Mouse (Mus musculus) adipocyte (in vitro differentiated cells): ENCODE measurements around the gene Gm21985.
A peak's percentile ranks its signal among the peaks of the same experiment; 100 is the strongest.
"Not testable (repeated sequence)": the region's sequence is repeated elsewhere in the genome, so short reads cannot be mapped to it uniquely, and the experiment has no call there.

Experiments
- DNase-seq: peaks from one replicate; pipeline ENCODE4 v3.0.0-alpha.2; 2016; ENCODE audit warnings: low spot score

The Gm21985 gene

DNA sequence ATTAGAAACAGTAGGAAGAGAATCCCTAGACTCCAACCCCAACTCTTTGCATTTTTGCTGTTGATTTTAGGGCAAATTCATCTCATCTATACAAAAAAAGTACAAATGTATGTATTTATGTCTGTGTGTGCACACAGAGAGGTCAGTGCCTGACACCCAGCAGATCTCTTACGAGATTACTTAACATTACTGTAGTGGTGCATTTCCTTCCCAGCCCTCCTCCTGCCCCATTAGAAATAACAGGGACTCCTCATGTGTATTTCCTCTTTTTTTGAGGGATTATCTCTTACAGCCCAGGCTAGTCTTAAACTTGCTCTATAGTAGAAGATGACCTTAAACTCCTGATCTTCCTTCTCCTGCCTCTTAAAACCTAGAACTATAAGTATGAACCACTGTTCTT lies 126.6 kb downstream of the Gm21985 start:
- DNase-seq, result no peak

DNA sequence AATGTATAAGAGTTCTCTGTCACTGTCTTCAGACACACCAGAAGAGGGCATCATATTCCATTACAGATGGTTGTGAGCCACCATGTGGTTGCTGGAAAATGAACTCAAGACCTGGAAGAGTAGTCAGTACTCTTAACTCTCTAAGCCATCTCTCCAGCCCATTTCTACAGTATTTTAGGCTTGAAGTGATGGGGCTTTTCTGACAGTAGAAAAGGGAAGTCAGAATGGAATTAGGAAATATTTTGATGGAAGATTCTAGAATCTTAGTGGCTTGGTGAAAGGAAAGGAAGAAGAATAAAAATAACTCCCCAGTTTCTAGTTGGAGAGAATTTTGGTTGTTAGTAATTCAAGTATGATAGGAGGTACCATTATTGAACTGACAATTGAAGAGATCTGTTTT lies 127.8 kb downstream of the Gm21985 start:
- DNase-seq, result no peak

DNA sequence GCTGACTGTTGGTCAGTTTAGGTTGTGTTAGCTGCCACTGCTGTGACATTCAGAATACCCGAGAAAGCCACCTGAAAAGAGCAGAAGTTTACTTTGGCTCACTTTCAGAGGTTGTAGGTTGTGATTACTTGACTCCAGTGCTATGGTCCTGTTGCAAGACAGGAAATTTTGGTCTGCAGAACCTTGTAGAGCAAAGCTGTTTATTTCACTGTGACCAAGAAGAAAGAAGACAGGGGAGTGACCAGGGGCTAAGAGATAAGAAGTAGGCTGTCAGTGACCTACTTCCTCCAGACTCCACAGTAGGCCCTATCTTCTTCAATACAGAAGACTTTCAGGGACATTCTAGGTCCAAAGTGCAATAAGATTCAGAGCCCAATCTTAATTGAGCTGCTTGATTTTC lies 130.5 kb downstream of the Gm21985 start:
- no peak for DNase-seq

DNA sequence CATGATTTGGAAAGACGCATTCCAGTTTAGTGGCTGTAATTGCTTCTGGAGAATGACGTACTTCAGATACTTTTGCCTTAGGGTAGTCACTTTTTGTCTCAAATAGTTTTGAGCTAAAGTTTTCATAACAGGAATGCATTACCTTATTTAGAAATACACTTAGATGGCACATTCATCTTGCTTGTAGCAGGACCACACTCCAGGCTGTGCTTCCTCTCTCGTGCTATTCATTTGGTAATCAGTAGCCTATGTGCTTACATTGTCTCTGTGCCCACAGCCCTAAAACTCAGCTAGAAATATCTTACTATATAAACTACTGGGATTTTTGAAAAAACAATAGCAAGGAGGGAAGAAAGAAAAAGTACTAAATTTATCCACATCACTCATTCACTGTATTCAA lies 140.9 kb downstream of the Gm21985 start:
- DNase-seq, result no peak

DNA sequence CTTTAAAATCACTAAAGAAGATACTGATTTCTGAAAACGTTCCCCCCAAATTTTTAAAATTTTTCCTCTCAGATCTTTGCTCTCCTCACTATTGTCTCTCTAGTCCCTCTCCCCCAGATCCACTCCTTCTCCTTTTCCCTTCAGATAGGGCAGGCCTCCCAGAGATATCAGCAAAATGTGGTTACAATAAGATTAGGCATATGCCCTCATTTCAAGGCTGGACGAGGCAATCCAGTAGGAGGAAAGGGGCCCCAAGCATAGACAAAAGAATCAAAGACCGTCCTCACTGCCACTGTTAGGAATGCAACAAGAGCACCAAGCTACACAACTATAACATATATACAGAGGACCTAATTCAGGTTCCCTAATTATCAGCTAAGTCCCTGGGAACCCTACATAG lies 159.2 kb downstream of the Gm21985 start:
- DNase-seq, result no peak

DNA sequence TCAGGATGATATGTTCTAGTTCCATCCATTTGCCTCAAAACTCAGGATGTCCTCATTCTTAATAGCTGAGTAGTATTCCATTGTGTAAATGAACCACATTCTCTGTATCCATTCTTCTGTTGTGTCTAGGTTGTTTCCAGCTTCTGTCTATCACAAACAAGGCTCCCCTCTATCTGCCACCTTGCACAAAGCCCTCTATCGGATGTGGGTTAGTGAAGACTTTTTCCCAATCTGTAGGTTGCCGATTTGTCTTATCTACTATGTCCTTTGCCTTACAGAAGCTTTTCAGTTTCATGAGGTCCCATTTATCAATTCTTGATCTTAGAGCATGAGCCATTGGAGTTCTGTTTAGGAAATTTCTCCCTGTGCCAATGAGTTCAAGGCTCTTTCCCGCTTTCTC lies 162.4 kb downstream of the Gm21985 start:
- not testable (repeated sequence) for DNase-seq

DNA sequence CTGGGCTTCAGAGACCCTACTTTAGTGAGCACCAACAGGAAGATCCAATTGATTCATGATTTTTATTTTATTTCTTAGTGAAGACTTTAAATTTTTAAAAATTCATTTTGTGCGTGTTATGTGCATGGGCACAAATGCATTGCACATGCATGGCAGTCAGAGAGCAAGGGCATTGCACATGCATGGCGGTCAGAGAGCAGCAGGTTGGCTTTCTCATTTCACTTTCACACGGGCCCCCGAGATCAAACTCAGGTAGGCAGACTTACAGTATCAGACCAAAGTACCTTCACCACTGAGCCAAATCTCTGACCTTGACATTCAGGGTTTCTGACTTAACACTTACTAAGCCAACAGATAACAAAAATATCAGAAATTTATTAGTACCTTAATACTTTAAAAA lies 163.6 kb downstream of the Gm21985 start:
- no peak for DNase-seq

DNA sequence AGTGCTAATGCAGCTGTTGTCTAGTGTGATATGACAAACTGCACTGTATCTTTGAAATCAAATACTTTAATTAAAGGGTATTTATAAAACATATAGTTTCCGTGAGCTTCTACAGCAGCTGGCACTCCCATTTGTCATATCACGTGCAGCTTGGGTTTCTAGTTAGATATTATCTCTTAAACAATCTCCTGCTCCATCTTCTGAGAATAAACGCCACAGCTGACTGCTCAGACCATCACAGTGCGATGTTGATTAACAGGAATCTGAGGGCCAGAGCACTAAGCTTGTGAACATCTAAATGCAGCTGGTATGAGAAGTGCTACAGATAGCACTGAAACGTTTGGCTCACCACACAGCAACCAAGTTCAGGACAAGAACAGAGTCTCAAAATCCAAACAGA lies 164.3 kb downstream of the Gm21985 start:
- DNase-seq, result no peak

DNA sequence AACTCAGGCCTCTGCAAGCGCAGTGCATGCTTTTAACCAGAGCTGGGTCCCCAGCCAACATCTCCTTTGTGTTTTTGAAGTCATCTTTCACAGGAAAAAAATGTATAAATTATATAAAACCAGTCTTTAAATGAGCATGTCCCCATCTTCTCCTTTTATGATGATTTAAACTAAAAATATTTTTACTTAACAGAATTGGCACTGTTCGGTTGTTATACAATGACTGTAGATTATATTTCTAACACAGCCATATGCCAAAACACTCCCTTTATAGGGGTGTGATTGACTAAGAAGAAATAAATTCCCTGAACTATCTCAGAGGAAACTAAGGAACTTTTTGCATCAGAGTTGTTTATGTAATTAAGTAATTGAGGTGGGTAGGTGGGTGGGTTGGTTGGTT lies 166.4 kb downstream of the Gm21985 start:
- no peak for DNase-seq

DNA sequence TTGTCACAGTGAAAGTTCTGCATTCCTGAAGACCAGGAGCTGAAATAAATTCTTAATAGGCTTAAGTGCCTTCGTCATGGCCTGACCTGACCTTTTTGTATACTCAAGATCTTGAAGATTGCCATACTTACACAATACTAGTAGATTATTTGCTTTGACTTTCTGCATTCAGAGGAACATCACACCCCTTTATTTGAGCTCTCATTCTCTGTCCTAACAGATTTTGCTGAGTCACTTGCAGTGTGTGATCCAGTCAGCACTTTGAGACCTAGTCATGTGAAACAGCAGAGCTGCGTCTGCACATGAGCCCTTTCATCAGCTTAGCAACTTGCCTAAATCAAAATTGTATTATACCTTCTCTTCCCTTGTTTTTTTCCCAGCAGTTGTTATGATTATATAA lies 167.2 kb downstream of the Gm21985 start:
- DNase-seq, result peak; percentile 39

DNA sequence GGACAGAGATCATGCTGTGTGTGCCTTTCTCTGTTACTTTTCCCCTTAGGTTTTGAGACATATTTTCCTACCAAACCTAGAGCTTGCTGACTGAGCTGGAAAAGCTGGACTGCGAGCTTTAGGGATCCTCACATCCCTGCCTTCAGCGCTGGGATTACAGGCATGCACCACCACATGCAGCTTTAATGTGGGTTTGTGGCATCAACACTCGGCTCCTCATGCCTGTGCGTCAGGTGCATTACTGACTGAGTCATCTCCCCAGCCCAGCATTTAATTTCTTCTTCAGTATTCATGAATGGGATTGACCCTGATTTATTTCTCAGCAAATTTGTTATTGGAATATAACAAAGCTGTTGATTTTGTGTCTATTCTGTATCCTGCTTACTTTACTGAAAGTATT lies 170.2 kb downstream of the Gm21985 start:
- no peak for DNase-seq

DNA sequence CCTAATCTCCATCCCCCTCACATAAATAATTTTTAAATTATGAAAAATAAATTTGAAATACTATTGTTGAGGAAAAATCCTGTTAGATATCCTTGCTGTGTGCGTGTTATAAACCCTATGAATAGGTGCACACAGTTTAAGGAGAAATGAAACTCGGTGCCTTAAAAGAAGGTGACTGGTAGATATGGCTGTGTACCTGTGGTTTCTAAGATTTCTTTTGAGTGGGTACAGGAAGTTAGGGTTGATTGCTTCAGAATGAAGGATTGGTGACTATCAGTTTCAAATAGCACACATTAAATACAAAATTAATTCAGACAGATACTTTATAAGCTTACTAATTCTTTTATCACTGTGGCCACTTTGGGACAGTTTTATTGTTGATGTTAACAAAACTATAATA lies 171.5 kb downstream of the Gm21985 start:
- DNase-seq, result no peak

DNA sequence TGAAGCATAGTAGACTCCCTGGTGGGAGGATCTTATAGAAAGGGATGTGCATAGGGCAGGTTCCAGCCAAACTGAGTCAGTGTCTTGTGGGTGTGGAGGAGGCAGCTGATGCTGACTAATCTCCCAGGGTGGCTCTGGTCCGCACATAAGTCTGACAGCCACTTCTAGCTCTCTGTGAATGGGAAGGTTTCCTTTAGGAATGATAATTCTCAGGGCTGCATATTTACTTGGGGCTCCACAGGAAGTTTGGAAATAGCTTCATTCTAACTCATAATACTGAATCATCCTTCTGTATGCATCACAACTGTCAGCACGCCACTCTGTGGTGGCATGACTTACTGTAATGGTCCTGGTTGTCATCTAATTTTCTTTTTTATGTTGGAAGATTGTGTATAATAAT lies 177.4 kb downstream of the Gm21985 start:
- no peak for DNase-seq

DNA sequence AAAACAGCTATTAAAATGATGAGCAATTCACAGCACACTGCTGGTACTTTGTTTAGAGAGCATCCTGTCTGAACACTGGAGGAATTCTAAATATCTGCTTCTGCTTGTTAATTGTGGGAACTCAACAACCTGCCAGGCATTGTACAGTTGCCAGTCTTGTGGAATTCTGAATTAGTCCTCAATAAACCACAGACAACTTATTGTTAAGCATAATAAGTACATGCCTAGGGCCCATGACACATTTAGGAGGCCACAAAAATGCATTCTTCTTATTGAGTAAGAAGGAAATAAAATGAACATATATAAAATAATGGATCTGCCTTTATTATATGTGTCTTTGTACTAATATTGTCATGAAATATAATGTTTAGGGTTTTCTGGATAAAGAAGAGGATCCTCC lies 179.4 kb downstream of the Gm21985 start:
- no peak for DNase-seq

DNA sequence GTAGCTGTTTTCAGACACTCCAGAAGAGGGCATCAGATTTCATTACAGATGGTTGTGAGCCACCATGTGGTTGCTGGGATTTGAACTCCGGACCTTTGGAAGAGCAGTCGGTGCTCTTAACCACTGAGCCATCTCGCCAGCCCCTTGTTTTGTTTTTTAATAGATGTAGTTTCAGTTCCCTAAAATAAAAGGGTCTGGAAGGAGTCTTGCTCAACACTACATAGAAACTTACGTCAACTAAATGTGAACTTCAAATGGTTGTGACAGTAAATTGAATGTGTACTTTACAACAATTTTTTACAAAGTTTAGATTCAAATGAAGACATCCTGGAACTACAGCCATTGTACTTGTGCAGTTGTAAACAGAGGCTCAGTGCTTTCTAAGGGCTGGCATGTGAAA lies 181.9 kb downstream of the Gm21985 start:
- DNase-seq, result not testable (repeated sequence)

DNA sequence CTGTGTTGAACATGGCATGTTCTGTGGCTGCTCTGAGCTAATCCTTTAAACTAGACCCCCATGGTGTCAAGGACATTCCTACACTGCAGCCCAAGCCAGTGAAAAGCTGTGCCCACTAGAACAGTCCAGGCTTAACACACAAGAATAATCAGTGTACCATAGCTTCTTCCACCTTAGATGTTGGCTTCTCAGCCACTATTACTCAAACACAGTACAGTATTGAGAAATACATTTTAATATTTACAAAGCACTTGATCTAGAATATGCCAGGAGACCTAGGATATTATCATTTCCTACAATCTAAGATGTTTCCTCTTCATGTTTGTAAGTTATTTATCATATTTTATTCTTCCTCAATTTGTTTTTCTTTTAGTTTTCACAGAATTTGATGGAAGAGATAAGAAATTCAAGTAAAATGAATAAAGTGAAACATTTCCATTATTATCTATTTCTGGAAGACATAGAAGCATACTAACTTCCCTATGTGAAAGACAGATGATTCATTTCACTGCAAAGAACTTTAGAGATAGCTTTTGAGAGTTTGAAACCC lies 182.5 kb downstream of the Gm21985 start:
- no peak for DNase-seq

DNA sequence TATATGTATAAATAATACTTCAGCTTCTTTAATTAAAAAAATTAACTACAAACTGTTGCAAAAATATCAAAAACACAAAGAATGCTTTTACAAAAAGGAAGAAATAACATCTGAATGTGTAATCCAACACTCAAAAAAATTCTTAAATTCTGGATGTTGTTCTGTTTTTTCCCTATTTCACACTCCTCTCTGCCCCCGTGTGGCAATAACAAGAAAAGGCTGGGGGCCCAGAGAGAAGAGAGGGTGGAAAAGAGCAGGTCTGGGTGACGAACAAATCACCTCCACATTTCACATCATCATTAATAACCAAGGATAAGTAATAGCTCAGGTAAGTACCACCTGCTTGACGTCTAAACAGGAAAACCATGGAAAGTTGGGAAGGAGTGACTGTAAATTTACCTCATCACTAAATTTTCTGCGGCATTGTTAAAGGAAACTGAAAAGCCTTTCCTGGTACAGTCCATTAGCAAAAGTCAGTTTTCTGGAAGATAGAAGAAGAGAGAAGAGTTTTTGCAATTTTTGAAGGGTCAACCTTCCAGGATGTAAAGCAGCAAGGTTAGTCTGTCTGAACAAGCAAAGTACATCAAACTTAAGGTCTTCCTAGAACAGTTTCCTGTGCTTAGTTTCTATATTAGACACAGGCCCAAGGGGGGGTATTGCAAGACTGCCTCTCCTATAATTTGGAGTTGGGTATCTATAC lies 183.6 kb downstream of the Gm21985 start:
- DNase-seq, result peak; percentile 76

DNA sequence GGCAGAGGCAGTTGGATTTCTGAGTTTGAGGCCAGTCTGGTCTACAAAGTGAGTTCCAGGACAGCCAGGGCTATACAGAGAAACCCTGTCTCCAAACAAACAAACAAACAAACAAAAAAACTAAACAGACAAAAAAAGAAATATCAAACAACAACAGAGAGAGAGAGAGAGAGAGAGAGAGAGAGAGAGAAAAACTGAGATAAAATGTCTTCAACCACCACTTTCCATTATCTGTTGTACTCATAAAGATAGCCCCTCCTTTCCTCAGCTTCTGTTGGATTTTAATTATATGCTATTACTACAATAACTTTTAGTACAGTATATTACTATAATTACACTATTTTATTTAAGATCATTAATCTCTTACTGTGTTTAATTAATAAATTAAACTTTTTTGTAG lies 186.4 kb downstream of the Gm21985 start:
- not testable (repeated sequence) for DNase-seq

DNA sequence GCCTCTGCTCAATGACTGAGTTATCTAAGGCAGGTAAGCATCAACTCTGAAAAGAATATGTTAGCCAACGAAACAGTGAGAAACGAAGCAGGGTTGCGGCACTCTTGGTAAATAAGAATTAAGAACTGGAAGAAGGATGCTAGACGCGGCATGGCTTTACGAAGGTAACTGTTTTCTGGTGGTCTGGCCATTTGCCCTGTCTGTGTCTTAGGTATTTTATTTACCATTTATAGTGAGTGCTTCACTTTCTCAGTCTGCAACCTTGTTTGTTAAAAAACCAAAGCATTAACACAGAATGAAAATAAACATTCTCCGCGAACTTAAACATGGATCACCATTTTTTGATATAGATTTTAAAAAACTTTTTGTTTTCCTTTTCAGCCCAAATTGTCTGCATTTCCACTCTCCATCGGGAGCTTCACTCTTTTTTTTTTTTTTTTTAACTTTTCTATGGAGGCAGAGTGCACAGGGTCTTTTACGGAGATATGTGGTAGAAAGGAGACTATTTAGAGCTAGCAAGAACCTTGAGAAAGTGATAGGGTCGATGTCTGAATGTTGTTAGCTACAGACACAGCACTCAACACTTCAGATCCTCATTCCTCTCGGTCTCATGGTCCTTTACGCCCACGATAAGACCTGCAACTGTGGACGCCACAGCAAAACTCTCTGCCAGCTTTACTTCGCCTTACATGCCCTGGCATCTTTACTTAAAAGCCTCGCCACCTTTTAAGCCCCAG lies 188.2 kb downstream of the Gm21985 start:
- no peak for DNase-seq

DNA sequence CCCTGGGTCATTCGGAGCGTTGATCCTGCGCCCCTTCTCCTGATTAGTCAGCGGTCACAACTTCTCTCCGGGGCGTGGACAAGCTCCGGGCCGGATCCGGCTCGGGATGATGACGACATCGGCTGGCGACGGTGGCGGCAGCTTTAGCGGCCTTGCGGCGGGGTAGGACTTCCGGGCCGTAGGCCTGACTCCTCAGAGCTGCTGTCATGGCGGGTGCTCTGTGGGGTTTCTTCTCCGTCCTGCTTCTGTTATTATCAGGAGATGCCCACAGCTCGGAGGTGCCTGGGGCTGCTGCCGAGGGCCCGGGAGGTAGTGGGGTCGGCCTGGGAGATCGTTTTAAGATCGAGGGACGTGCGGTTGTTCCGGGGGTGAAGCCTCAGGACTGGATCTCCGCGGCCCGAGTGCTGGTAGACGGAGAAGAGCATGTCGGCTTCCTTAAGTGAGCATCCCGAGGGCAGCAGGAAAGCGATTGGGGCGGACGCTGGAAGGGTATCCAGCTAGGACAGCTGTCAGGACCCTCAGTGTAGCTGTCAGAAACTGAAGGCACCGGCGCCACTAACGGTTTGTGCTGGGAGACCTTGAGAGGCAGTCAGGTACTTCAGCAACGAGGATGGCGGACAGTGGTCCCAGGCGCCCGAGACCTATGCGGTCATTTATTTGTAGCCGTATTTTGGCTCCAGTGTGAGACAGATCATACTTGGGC lies 188.9 kb downstream of the Gm21985 start, which contains the start of gene Emc7:
Emc7 (plus strand) TSS at position 136 of the 703 bp plus-strand sequence.
- DNase-seq, result peak; percentile 94
